Mouse (Mus musculus): Measurements from ENCODE around the gene Grasp. TPM values are rescaled to one million over a fixed set of nuclear protein-coding genes. Genes with fewer than 3 reads are reported as not detected.

Grasp gene
- polyA plus RNA-seq, 1 experiment from 2014 or later: 5.8 TPM

DNA sequence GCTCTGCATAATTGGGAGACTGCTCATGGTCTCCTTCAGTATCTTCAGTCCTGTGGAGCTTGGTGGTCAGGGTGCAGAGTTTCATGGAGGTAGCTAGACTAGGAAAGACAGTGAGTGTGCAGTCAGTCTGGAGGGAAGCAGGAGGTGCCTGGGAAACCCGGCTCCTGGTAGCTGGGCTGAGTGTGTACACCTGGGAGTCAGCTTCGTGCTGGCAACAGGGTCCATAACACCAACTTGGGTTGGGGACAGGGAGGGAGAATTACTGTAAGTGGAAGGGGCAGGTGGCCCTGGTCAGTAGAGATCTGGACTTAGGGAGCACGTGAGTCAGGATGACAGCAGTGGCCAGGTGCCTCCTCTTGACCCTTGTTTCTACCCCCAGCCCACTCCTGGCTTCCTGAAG is 35.9 kb downstream of the Grasp start:
- Histone ChIP-seq H3K36me3 (no peaks in the 10 kb centered on the region), H3K4me3 (no peak overlapping the region), H3K27ac (no peak overlapping the region), H3K27me3 (ENCODE audit: insufficient read depth, poor library complexity, severe bottlenecking) (peaks cover 20% of the 10 kb centered on the region), H3K4me1 (replicated peaks) (peaks cover 52% of the 10 kb centered on the region), H3K9me3 (no peaks in the 10 kb centered on the region)
- 80% methylated on average over 3 of the region's 3 CpGs for WGBS
- DNase-seq (ENCODE audit: low spot score): no peak

DNA sequence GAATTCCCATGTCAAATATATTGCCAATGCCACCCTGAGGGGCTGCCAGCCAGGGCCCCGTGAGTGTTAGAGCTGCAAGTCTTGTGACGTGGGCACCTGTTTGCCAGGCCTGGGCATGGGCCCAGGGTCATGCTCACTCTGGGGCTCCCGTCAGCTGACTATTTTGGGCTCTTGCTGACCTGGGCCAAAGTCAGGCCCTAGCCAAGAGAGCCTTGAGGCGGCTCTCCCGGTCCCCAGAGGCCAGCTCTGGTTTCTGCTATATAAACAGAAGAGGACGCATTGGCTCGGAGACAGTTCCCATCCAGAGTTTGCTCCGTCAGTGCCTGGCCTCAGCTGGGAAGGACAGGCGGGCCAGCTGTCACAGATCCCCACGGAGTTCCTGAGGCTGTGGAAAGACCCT is 36.4 kb downstream of the Grasp start:
- H3K36me3 ChIP-seq: no peaks in the 10 kb centered on the region
- H3K4me1 ChIP-seq (replicated peaks): peaks cover 52% of the 10 kb centered on the region
- DNase-seq (ENCODE audit: low spot score): no peak
- no peak overlapping the region for H3K4me3 ChIP-seq
- no peak overlapping the region for H3K27ac ChIP-seq
- no peaks in the 10 kb centered on the region for H3K9me3 ChIP-seq
- peaks cover 22% of the 10 kb centered on the region for H3K27me3 ChIP-seq (ENCODE audit: insufficient read depth, poor library complexity, severe bottlenecking)
- 57% methylated on average over 10 of the region's 10 CpGs for WGBS

DNA sequence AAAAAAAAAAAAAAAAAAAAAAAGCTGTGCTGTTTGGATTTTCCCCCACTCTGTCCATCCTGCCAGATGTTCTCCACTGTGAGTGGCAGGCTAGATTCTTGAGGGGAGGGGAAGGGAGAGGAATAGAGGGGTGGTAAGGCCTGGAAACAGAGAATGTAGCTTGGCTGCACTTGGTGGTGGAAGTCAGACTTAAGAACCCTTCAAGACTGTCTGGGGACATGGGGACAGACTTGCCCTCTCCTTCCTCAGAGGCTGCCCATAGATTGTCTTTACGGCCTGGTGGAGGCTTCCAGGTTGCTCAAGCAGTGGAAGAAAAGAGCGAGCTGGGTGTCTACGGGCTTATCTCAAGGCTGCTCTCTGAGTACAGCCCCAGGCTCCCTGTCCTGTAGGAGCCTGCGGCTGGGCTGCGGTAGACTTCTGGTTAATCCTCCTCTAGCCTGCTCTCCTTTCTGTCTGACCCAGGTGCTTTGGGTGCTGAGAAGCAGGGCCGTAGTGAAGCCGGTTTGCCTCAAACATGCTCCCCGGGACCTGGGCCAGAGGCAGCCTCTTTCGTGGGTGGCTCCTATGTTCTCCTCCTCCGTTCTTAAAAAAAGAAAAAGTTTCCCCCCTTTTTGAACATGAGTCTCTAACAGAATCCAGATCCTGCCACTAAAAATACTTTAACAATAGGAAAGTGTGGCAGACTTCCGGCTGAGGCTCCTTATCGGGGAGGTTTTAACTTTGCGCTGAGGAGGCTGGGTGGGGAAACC is 37.1 kb downstream of the Grasp start:
- 68% methylated on average over 13 of the region's 13 CpGs for WGBS
- H3K4me3 ChIP-seq: no peak overlapping the region
- H3K9me3 ChIP-seq: no peaks in the 10 kb centered on the region
- peaks cover 53% of the 10 kb centered on the region for H3K4me1 ChIP-seq (replicated peaks)
- H3K27me3 ChIP-seq (ENCODE audit: insufficient read depth, poor library complexity, severe bottlenecking): peaks cover 26% of the 10 kb centered on the region
- no peaks in the 10 kb centered on the region for H3K36me3 ChIP-seq
- peak overlapping the region; percentile 64 for H3K27ac ChIP-seq
- no peak for DNase-seq (ENCODE audit: low spot score)

DNA sequence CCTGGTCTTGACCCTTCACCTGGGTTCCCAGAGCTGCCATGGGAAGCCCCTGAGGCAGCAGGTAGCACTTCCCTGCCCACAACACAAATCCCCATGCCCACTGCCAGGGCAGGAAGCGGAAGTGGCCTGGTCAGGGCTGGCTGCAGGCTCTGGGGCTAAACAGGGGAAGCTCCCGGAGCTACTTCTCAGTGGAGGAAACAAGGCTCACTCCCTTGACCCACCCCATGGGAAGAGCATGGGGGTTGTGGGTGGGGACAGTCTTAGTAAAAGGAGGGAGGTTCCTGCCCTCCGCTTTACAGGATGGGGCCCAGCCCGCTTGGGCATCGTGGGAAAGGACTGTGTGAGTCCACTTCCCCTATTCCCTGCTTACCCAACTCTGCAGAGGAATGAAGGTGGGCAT is 38.5 kb downstream of the Grasp start:
- Histone ChIP-seq H3K4me3 (no peak overlapping the region), H3K27me3 (ENCODE audit: insufficient read depth, poor library complexity, severe bottlenecking) (peaks cover 41% of the 10 kb centered on the region), H3K27ac (no peak overlapping the region), H3K4me1 (replicated peaks) (peaks cover 55% of the 10 kb centered on the region), H3K9me3 (no peaks in the 10 kb centered on the region), H3K36me3 (no peaks in the 10 kb centered on the region)
- no peak for DNase-seq (ENCODE audit: low spot score)
- WGBS: 69% methylated on average over 5 of the region's 5 CpGs

DNA sequence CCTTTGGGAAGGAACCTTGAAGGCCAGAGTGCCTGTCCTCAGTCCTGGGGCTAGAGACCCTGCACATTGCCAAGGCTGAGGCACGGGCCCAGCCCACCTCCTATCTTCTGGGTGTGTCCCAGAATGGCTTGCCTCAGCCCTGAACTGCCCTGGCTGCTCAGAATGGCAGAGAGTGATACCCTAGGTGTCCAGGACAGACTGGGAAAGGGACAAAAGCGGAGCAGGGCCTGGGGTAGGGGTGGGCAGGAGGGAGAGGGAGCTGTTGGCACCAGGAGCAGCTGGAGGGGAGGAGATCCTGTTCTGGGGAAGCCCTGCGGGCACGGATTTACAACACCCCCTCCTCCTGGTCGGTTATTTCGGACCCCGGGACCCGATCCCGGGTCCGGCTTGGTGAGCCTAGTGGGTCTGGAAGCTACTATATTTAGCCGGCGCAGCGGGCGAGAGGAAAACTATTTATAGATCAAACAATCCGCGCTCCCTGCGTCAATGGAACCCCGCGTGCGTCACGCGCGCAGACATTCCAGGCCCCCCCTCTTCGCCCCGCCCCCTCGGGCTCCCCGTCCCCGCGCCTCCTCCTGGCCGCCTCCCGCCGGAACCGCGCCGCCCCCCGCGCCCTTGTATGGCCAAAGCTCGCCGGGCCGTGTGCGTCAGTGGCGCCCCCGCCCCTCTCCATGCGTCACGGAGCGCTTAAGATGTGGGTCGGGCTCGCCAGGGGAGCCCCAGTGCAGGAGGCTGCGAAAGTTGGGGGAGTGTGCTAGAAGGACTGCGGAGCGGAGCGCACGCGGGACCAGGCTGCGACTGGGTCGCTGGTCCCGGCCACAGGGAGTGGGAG is 42.4 kb downstream of the Grasp start:
- Histone ChIP-seq H3K27me3 (ENCODE audit: insufficient read depth, poor library complexity, severe bottlenecking) (peaks cover 61% of the 10 kb centered on the region), H3K9me3 (no peaks in the 10 kb centered on the region), H3K4me1 (replicated peaks) (peaks cover 58% of the 10 kb centered on the region), H3K4me3 (peak overlapping the region; percentile 61), H3K36me3 (peaks cover 8% of the 10 kb centered on the region; the same call in 1 of the 2 replicates), H3K27ac (peak overlapping the region; percentile 82)
- peak; percentile 77 for DNase-seq (ENCODE audit: low spot score)
- under 1% methylated on average over 57 of the region's 57 CpGs for WGBS

DNA sequence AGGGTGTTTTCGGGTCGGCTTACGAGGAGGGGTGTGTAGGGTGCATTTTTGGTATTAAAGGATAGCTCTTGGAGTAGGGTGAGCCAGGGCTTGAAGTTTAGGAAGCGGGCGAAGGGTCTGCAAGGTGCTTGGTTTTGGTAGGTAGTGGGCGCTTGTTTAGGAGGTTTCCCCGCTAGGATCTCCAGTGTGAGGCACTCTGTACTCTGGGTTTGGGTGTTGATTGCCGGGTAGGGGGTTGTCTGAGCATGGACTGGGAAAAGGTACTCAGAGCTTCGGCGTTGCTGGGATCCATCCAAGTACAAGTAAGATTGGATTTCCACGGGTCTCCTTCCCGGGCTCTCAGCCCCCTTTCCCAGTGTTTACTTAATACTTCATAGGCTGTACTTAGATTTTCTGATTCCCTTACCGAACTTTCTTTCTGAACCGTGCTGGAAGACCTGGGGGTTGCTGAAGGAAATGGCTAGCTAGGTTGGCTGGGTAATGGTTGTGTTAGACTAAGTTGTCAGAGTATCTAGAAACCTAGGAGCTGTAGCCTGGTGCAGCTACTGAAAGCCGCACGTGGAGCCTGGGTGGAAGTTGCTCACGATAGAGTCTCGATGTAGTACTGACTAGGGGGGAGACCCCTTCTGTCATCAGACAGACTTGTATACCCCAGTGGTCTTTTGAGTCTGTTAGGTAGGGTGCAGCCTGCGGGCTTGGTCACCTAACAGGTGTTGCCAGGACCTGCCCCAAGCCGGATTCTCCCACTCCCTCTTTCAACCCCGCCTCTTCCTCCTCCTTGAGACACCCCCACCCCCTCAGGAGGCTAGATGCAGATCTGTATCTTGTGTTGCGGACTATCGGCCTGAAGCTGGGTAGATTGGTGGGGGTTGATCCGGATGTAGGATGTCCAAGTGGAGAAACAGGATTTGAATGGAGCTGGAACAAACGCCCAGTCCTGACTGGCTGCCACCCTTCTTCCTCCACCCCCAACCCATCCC is 43.4 kb downstream of the Grasp start:
- Histone ChIP-seq H3K4me1 (replicated peaks) (peaks cover 49% of the 10 kb centered on the region), H3K27me3 (ENCODE audit: insufficient read depth, poor library complexity, severe bottlenecking) (peaks cover 61% of the 10 kb centered on the region), H3K36me3 (peaks cover 18% of the 10 kb centered on the region), H3K9me3 (no peaks in the 10 kb centered on the region), H3K4me3 (peak overlapping the region; percentile 61), H3K27ac (peak overlapping the region; percentile 82)
- no peak for DNase-seq (ENCODE audit: low spot score)
- WGBS: 7% methylated on average over 25 of the region's 25 CpGs

DNA sequence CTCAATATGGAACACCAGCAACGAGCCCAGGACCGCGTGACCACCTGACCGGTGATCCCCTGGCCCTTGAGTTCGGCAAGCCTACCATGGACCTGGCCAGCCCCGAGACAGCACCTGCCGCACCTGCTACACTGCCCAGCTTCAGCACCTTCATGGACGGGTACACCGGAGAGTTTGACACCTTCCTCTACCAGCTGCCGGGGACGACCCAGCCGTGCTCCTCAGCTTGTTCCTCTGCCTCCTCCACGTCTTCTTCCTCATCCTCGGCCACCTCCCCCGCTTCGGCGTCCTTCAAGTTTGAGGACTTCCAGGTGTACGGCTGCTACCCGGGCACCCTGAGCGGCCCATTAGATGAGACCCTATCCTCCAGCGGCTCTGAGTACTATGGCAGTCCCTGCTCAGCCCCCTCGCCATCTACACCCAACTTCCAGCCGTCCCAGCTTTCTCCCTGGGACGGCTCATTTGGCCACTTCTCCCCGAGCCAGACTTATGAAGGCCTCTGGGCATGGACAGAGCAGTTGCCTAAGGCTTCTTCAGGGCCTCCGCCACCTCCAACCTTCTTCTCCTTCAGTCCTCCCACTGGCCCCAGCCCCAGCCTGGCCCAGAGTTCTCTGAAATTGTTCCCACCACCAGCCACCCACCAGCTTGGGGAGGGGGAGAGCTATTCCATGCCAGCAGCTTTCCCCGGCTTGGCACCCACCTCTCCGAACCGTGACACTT is 46.3 kb downstream of the Grasp start:
- H3K9me3 ChIP-seq: no peaks in the 10 kb centered on the region
- H3K36me3 ChIP-seq: peaks cover 38% of the 10 kb centered on the region
- no peak overlapping the region for H3K27ac ChIP-seq
- H3K4me3 ChIP-seq: no peak overlapping the region
- peaks cover 43% of the 10 kb centered on the region for H3K27me3 ChIP-seq (ENCODE audit: insufficient read depth, poor library complexity, severe bottlenecking)
- 93% methylated on average over 29 of the region's 29 CpGs for WGBS
- no peak for DNase-seq (ENCODE audit: low spot score)
- H3K4me1 ChIP-seq (replicated peaks): peaks cover 44% of the 10 kb centered on the region

DNA sequence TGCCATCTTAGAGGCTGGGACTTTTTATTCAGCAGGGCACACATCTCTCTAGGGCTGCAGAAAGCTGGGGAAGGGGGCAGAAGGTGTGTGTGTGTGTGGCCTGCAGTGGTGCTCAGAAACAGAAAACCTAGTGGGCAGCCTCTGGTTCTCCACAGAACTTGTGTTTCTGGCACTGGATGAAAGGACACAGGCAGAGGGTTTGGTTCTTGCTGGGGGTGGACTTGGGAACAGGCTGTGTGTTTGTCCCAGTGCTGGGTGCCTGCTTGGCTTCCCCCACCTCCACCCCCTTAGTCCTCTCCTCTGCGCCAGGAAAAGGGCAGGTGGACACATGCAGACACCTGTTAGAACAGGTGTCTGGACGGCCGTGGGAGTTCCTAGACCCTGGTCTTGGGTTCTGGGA is 47.1 kb downstream of the Grasp start:
- no peak overlapping the region for H3K4me3 ChIP-seq
- H3K4me1 ChIP-seq (replicated peaks): peaks cover 37% of the 10 kb centered on the region
- 74% methylated on average over 3 of the region's 3 CpGs for WGBS
- peaks cover 38% of the 10 kb centered on the region for H3K36me3 ChIP-seq
- H3K27ac ChIP-seq: no peak overlapping the region
- DNase-seq (ENCODE audit: low spot score): no peak
- H3K27me3 ChIP-seq (ENCODE audit: insufficient read depth, poor library complexity, severe bottlenecking): peaks cover 34% of the 10 kb centered on the region
- H3K9me3 ChIP-seq: no peaks in the 10 kb centered on the region

DNA sequence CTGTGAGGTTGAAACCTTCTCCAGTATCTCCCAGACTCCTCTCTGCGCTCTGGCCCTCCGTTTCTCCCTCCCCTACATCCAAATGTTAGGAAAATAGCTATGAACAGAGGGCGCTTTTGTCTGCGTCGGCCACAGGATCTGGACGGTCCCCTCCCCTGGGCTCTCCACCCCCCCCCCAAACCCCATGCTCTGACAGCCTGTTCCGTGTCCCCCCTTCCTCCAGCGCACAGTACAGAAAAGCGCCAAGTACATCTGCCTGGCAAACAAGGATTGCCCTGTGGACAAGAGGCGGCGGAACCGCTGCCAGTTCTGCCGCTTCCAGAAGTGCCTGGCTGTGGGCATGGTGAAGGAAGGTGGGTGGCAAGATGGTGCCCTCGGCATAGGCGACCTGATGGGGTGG is 47.5 kb downstream of the Grasp start:
- DNase-seq (ENCODE audit: low spot score): no peak
- Histone ChIP-seq H3K27me3 (ENCODE audit: insufficient read depth, poor library complexity, severe bottlenecking) (peaks cover 30% of the 10 kb centered on the region), H3K4me1 (replicated peaks) (peaks cover 37% of the 10 kb centered on the region), H3K9me3 (no peaks in the 10 kb centered on the region), H3K27ac (no peak overlapping the region), H3K36me3 (peaks cover 38% of the 10 kb centered on the region), H3K4me3 (no peak overlapping the region)
- 85% methylated on average over 15 of the region's 15 CpGs for WGBS

DNA sequence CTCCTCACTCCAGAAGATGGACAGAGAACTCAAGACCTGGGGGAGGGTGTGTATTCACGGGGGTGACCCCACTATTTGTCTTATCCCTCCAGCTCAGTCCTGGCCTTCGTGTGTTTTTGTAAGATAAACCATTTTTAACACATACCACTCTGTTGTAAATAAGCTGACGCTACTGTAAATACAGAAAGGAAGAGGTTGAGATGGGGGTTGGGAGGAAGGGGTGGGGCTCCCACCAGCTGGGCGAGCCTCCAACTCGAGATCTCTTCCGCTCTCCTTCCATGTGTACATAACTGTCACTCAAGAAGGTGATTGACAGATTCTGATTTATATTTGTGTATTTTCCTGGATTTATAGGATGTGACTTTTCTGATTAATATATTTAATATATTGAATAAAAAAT is 50.4 kb downstream of the Grasp start:
- DNase-seq (ENCODE audit: low spot score): no peak
- H3K36me3 ChIP-seq: peaks cover 38% of the 10 kb centered on the region
- WGBS: 80% methylated on average over 6 of the region's 6 CpGs
- no peak overlapping the region for H3K4me3 ChIP-seq
- H3K27ac ChIP-seq: no peak overlapping the region
- peaks cover 40% of the 10 kb centered on the region for H3K4me1 ChIP-seq (replicated peaks)
- H3K27me3 ChIP-seq (ENCODE audit: insufficient read depth, poor library complexity, severe bottlenecking): peaks cover 3% of the 10 kb centered on the region; the same call in 1 of the 2 replicates
- no peaks in the 10 kb centered on the region for H3K9me3 ChIP-seq

DNA sequence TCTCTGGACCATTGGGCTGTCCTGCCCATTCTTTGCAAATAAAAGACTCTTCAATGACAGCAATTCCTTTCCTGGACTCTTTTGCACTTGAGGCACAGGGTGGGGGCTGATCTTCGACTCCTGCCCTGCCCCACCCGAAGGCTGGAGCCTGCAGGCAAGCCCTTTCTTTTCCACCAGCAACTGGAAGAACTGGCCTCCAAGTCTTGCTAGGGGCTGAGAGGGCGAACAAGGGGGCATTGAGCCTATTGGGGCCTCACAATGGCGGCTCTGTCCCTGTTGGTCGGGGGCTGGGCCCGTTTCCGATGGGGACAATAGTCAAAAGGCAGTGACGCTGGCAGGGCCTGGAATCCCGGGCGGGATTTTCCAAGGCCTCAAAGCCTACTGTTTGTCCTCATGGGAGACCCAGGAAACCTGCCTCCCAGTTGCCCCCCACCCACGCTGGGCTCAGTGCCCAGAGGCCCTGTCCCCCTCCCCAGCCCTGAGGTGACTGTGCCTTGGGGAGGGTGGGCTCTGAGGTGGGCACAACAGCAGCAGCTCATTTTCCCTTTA is 53.4 kb downstream of the Grasp start:
- Histone ChIP-seq H3K4me3 (no peak overlapping the region), H3K27ac (peak overlapping the region; percentile 86), H3K4me1 (replicated peaks) (peaks cover 39% of the 10 kb centered on the region), H3K36me3 (peaks cover 20% of the 10 kb centered on the region), H3K9me3 (no peaks in the 10 kb centered on the region), H3K27me3 (ENCODE audit: insufficient read depth, poor library complexity, severe bottlenecking) (no peaks in the 10 kb centered on the region)
- 30% methylated on average over 11 of the region's 11 CpGs for WGBS
- peak; percentile 65 for DNase-seq (ENCODE audit: low spot score)

DNA sequence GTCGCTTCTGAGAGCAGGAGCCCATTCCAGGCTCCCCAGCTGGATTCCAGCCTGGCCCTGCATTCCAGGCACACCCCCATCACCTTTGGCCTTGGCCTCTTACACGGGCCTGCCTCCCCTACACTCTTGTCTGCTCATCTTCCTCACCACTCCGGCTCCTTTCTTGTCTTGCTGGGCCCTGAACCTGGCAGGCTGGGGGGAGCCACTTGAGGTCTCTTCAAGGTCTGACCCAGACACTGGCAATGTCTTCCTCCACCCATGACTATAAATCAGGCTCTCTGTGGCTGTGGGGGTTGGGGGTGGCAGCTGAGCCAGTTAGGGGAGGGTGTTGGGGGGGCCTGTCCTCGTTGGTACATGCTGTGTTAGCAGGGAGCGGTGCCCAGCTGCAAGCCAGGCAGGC is 54.6 kb downstream of the Grasp start:
- Histone ChIP-seq H3K4me3 (no peak overlapping the region), H3K36me3 (peaks cover 9% of the 10 kb centered on the region), H3K27ac (peak overlapping the region; percentile 86), H3K9me3 (no peaks in the 10 kb centered on the region), H3K4me1 (replicated peaks) (peaks cover 39% of the 10 kb centered on the region), H3K27me3 (ENCODE audit: insufficient read depth, poor library complexity, severe bottlenecking) (no peaks in the 10 kb centered on the region)
- 48% methylated on average over 5 of the region's 5 CpGs for WGBS
- no peak for DNase-seq (ENCODE audit: low spot score)
